In the genomic region with DNA sequence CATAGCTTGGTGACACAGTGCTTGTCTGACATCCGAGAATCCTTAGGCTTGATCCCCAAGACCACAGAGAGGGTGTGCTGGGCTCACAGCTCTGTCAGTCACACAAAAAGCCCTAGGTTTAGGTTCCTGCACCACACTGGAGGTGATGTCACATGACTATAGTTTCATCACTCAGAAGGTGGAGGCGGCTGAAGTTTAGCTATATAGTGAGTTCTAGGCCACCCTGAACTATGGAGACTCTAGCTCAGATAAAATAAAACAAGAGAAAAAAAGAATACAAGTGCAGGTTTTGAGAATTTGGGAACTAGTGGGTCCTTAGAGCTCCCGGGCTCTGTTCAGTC, we compare ENCODE assay signal across 11 mouse cellular contexts. TPM values are rescaled to one million over a fixed set of nuclear protein-coding genes. Genes with fewer than 3 reads are reported as not detected.
DNase-seq lines count a peak whose midpoint lies in the region; ATAC-seq and TF ChIP-seq lines count a peak whose summit lies in the region.
"Had no signal": no experiment of that assay in that cellular context is flagged by ENCODE, and none has a peak within 500 bp of the region (broad histone marks: within the 10 kb centered on the region; RNA-seq: fewer than 3 reads in every experiment).

No protein-coding gene starts in this region.

- H3K4me2 ChIP-seq in heart, embryonic 11.5 days = no peak overlapping the region
- H3K4me2 ChIP-seq in lung, embryonic 14.5 days = no peak overlapping the region
- no peak overlapping the region for H3K4me2 ChIP-seq in intestine, embryonic 16.5 days (ENCODE audit: low read depth, low read length)
- H3K4me2 ChIP-seq: midbrain, embryonic 13.5 days had no signal

- 80% methylated on average over 3 of the region's 3 CpGs for WGBS in heart, embryonic 11.5 days (ENCODE audit: insufficient replicate concordance)
- 86% methylated on average over 3 of the region's 3 CpGs for WGBS in lung, embryonic 14.5 days
- 77% methylated on average over 3 of the region's 3 CpGs for WGBS in intestine, embryonic 16.5 days

- no peak overlapping the region for H3K4me3 ChIP-seq in heart, embryonic 11.5 days (ENCODE audit: low read depth, low read length)
- no peak overlapping the region for H3K4me3 ChIP-seq in lung, embryonic 14.5 days (ENCODE audit: low read depth, low read length)
- H3K4me3 ChIP-seq in intestine, embryonic 16.5 days (ENCODE audit: low read length) = no peak overlapping the region
- H3K4me3 ChIP-seq: midbrain, embryonic 13.5 days had no signal

- no peak for ATAC-seq in heart, embryonic 11.5 days (replicated peaks; ENCODE audit: insufficient number of reproducible peaks, low FRiP score, low TSS enrichment)
- ATAC-seq in lung, embryonic 14.5 days (ENCODE audit: insufficient read depth) = no peak
- ATAC-seq in intestine, embryonic 16.5 days = no peak; the same call in 1 of the 2 replicates
- ATAC-seq: midbrain, embryonic 13.5 days had no signal

- no peak for DNase-seq in heart, postnatal 14 days
- no peak for DNase-seq in lung, embryonic 14.5 days
- no peak for DNase-seq in lung, postnatal 10 days
- peak; percentile 47 for DNase-seq in splenic B cell, adult 2 months (ENCODE audit: low read depth, low spot score)
- no peak for DNase-seq in cerebellum, adult 18-20 months
- DNase-seq in cerebellum, postnatal 4 days (ENCODE audit: low spot score in 2 of 2) = no peak
- DNase-seq: adrenal gland, adult 8-10 months; layer of hippocampus, adult 9-11 months had no signal

- H3K27me3 ChIP-seq in heart, embryonic 11.5 days (ENCODE audit: control insufficient read depth, insufficient read depth, low read length) = no peaks in the 10 kb centered on the region
- H3K27me3 ChIP-seq in lung, embryonic 14.5 days (ENCODE audit: insufficient read depth, low read length) = no peaks in the 10 kb centered on the region
- no peaks in the 10 kb centered on the region for H3K27me3 ChIP-seq in intestine, embryonic 16.5 days (replicated peaks; ENCODE audit: control insufficient read depth, insufficient read depth, low read length)
- H3K27me3 ChIP-seq in splenic B cell, adult 2 months (ENCODE audit: control insufficient read depth, insufficient read depth, low read length, poor library complexity, severe bottlenecking) = no peaks in the 10 kb centered on the region
- H3K27me3 ChIP-seq: midbrain, embryonic 13.5 days had no signal

- no peaks in the 10 kb centered on the region for H3K36me3 ChIP-seq in heart, embryonic 11.5 days (ENCODE audit: control insufficient read depth, insufficient read depth, low read length)
- no peaks in the 10 kb centered on the region for H3K36me3 ChIP-seq in lung, embryonic 14.5 days (ENCODE audit: insufficient read depth)
- no peaks in the 10 kb centered on the region for H3K36me3 ChIP-seq in intestine, embryonic 16.5 days (ENCODE audit: control insufficient read depth, insufficient read depth, low read length)
- no peaks in the 10 kb centered on the region for H3K36me3 ChIP-seq in splenic B cell, adult 2 months (ENCODE audit: control insufficient read depth, insufficient read depth, low read length, poor library complexity, severe bottlenecking)
- H3K36me3 ChIP-seq: midbrain, embryonic 13.5 days had no signal

- peak overlapping the region; percentile 60 for H3K27ac ChIP-seq in heart, embryonic 11.5 days (ENCODE audit: low read depth, low read length)
- peak overlapping the region; percentile 22; the same call in 1 of the 2 replicates for H3K27ac ChIP-seq in lung, embryonic 14.5 days (ENCODE audit: low read depth)
- peak overlapping the region; percentile 71 for H3K27ac ChIP-seq in intestine, embryonic 16.5 days (ENCODE audit: low read length)
- H3K27ac ChIP-seq: midbrain, embryonic 13.5 days had no signal

- H3K4me1 ChIP-seq in heart, embryonic 11.5 days (ENCODE audit: control insufficient read depth, insufficient read depth, low read length) = peaks cover 20% of the 10 kb centered on the region
- peaks cover 11% of the 10 kb centered on the region; the same call in 1 of the 2 replicates for H3K4me1 ChIP-seq in lung, embryonic 14.5 days (ENCODE audit: insufficient read depth)
- peaks cover 16% of the 10 kb centered on the region for H3K4me1 ChIP-seq in intestine, embryonic 16.5 days (ENCODE audit: control insufficient read depth, insufficient read depth, low read length)

- TF ChIP-seq CTCF in lung, embryonic 14.5 days (IDR thresholded peaks at IDR 0.05; ENCODE audit: low read depth) = no peak

- intact Hi-C loops in heart, postnatal 14 days (cut with DNase I) = no loop called here

- H3K9me3 ChIP-seq in heart, embryonic 11.5 days (replicated peaks; ENCODE audit: control insufficient read depth, low read length) = no peaks in the 10 kb centered on the region
- no peaks in the 10 kb centered on the region for H3K9me3 ChIP-seq in lung, embryonic 14.5 days (ENCODE audit: low read depth, low read length)
- no peaks in the 10 kb centered on the region for H3K9me3 ChIP-seq in intestine, embryonic 16.5 days (ENCODE audit: control insufficient read depth, low read length)
- H3K9me3 ChIP-seq: midbrain, embryonic 13.5 days had no signal

- H3K9ac ChIP-seq in heart, embryonic 11.5 days (ENCODE audit: low read depth, low read length) = no peak overlapping the region; the same call in 1 of the 2 replicates
- H3K9ac ChIP-seq in lung, embryonic 14.5 days = no peak overlapping the region
- 0 out of 2 replicates have a peak overlapping the region, but pooled peaks have one; percentile 6 for H3K9ac ChIP-seq in intestine, embryonic 16.5 days (ENCODE audit: low read depth, low read length)
- H3K9ac ChIP-seq: midbrain, embryonic 13.5 days had no signal

RNA-seq across cellular contexts. Expression of gene Mcl1, which starts 7.6 kb away (rescaled TPM):
- polyA plus RNA-seq in heart, embryonic 11.5 days (2014; fragmentation: Nextera tagmentation; extraction: Ambion mirVana) = 46.3 and 49.8 TPM in 2 replicates
- total RNA-seq in heart, postnatal 14 days (2021) = 100 to 1,000 TPM; 161 to 165 TPM
- polyA plus RNA-seq in lung, embryonic 14.5 days (2014; fragmentation: Nextera tagmentation; extraction: Ambion mirVana) = 82.3 and 83.2 TPM in 2 replicates
- 14.7 and 17.0 TPM in 2 replicates for polyA plus RNA-seq in intestine, embryonic 16.5 days (2015; fragmentation: Nextera tagmentation; extraction: Ambion mirVana)

RNA-seq across cellular contexts. Expression of gene Ensa, which starts 26.2 kb away (rescaled TPM):
- 52.7 and 55.4 TPM in 2 replicates for polyA plus RNA-seq in heart, embryonic 11.5 days (2014; fragmentation: Nextera tagmentation; extraction: Ambion mirVana)
- 10 to 100 TPM; 62.5 to 63.7 TPM for total RNA-seq in heart, postnatal 14 days (2021)
- 64.8 and 66.7 TPM in 2 replicates for polyA plus RNA-seq in lung, embryonic 14.5 days (2014; fragmentation: Nextera tagmentation; extraction: Ambion mirVana)
- polyA plus RNA-seq in intestine, embryonic 16.5 days (2015; fragmentation: Nextera tagmentation; extraction: Ambion mirVana) = 67.3 and 69.9 TPM in 2 replicates

RNA-seq across cellular contexts. Expression of gene Adamtsl4, which starts 36.7 kb away (rescaled TPM):
- 3.5 and 5.1 TPM in 2 replicates for polyA plus RNA-seq in heart, embryonic 11.5 days (2014; fragmentation: Nextera tagmentation; extraction: Ambion mirVana)
- total RNA-seq in heart, postnatal 14 days (2021) = 10 to 100 TPM; 48.3 to 57.2 TPM
- polyA plus RNA-seq in lung, embryonic 14.5 days (2014; fragmentation: Nextera tagmentation; extraction: Ambion mirVana) = 1.6 and 4.0 TPM in 2 replicates
- polyA plus RNA-seq in intestine, embryonic 16.5 days (2015; fragmentation: Nextera tagmentation; extraction: Ambion mirVana) = 2.5 and 3.2 TPM in 2 replicates
